Comparison of ENCODE assay signal across 9 mouse cellular contexts in the genomic region with DNA sequence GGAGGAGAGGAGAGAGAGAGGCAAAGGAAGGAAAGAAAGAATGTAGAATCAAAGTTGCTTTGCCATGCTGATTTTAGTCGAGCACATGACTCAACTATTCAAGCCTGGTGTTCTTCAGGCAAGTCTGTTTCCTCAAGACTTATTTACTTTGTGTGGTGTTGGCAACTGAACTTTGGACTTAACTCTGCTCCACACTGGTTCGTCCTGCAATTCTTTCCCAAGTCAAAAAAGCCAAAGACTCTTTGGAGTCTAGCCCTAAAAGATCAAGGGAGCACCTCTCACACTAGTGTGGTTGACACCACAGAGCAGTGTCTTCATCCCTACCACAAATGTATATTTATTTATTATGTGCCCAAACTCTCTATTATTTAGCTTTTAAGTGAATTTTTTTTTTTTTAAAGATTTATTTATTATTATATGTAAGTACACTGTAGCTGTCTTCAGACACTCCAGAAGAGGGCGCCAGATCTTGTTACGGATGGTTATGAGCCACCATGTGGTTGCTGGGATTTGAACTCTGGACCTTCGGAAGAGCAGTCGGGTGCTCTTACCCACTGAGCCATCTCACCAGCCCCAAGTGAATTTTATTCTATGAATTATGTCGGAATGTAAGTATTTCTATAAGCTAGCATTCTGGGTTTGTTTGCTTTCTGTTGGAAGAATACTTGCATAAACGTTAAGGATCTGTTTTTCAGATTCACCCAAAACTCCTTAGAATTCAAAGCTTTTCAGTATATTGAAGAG. TPM values are rescaled to one million over a fixed set of nuclear protein-coding genes. Genes with fewer than 3 reads are reported as not detected.
A peak's percentile ranks its signal among the peaks of the same experiment; 100 is the strongest.
DNase-seq lines count a peak whose midpoint lies in the region; ATAC-seq lines count a peak whose summit lies in the region.
"Had no signal": no experiment of that assay in that cellular context is flagged by ENCODE, and none has a peak within 500 bp of the region (broad histone marks: within the 10 kb centered on the region; RNA-seq: fewer than 3 reads in every experiment).

No protein-coding gene starts in this region.

- H3K27ac ChIP-seq in heart, embryonic 14.5 days (replicated peaks in 1 of 2; ENCODE audit: control insufficient read depth in 1 of 2, insufficient read depth in 1 of 2, low read depth in 2 of 2, low read length in 2 of 2), result peak overlapping the region; percentile 86 to 99; a peak in 3 of 4 replicates
- peak overlapping the region; percentile 79; the same call in 1 of the 2 replicates for H3K27ac ChIP-seq in brown adipose tissue, adult 24 weeks (replicated peaks; ENCODE audit: low read depth, low read length)
- H3K27ac ChIP-seq in intestine, embryonic 15.5 days, result peak overlapping the region; percentile 98
- peak overlapping the region; percentile 97; the same call in 1 of the 2 replicates for H3K27ac ChIP-seq in midbrain, embryonic 14.5 days (replicated peaks; ENCODE audit: low read depth, low read length)

- H3K9ac ChIP-seq in heart, embryonic 14.5 days (ENCODE audit: low read length), result peak overlapping the region; percentile 98
- H3K9ac ChIP-seq in intestine, embryonic 15.5 days, result peak overlapping the region; percentile 29; the same call in 1 of the 2 replicates
- no peak overlapping the region for H3K9ac ChIP-seq in midbrain, embryonic 14.5 days (replicated peaks; ENCODE audit: low read length)

- no peak for ATAC-seq in heart, embryonic 14.5 days (ENCODE audit: insufficient number of reproducible peaks, insufficient read depth, low FRiP score, low read depth)
- peak; percentile 37; the same call in 1 of the 2 replicates for ATAC-seq in intestine, embryonic 15.5 days
- ATAC-seq in midbrain, embryonic 14.5 days (ENCODE audit: low FRiP score, low TSS enrichment), result no peak
- no peak for ATAC-seq in megakaryocyte-erythroid progenitor cell, adult 5-6 weeks (replicated peaks; ENCODE audit: low FRiP score, low TSS enrichment, poor library complexity, severe bottlenecking)

- H3K4me1 ChIP-seq in heart, embryonic 14.5 days (ENCODE audit: control insufficient read depth in 2 of 2, insufficient read depth in 2 of 2, low read length in 2 of 2), result peaks cover 3 to 20% of the 10 kb centered on the region in 2 experiments; a peak in 3 of 4 replicates
- H3K4me1 ChIP-seq in brown adipose tissue, adult 24 weeks (ENCODE audit: control insufficient read depth, insufficient read depth, insufficient read length, low read length), result peaks cover 5% of the 10 kb centered on the region
- peaks cover 4% of the 10 kb centered on the region for H3K4me1 ChIP-seq in intestine, embryonic 15.5 days (replicated peaks)
- peaks cover 17% of the 10 kb centered on the region for H3K4me1 ChIP-seq in midbrain, embryonic 14.5 days (ENCODE audit: control insufficient read depth, insufficient read depth, low read length)

- 61% methylated on average over 7 of the region's 8 CpGs for WGBS in heart, embryonic 14.5 days
- WGBS in intestine, embryonic 15.5 days, result 52% methylated on average over 8 of the region's 8 CpGs
- WGBS in midbrain, embryonic 14.5 days, result 61% methylated on average over 7 of the region's 8 CpGs

- H3K36me3 ChIP-seq in heart, embryonic 14.5 days (ENCODE audit: control insufficient read depth, insufficient read depth, low read length), result peaks cover 24% of the 10 kb centered on the region
- peaks cover 3% of the 10 kb centered on the region for H3K36me3 ChIP-seq in intestine, embryonic 15.5 days
- H3K36me3 ChIP-seq in midbrain, embryonic 14.5 days (ENCODE audit: control insufficient read depth, insufficient read depth, low read length), result peaks cover 16% of the 10 kb centered on the region

- no peak for DNase-seq in heart, adult 9 months (ENCODE audit: low spot score in 2 of 2)
- DNase-seq in midbrain, embryonic 14.5 days, result no peak
- DNase-seq in urinary bladder, postnatal 36 days (ENCODE audit: low spot score in 2 of 2), result no peak
- no peak for DNase-seq in cerebellum, postnatal 36 days

- no peaks in the 10 kb centered on the region for H3K9me3 ChIP-seq in heart, embryonic 14.5 days (ENCODE audit: control insufficient read depth, low read length)
- H3K9me3 ChIP-seq in intestine, embryonic 15.5 days, result no peaks in the 10 kb centered on the region
- H3K9me3 ChIP-seq in midbrain, embryonic 14.5 days (ENCODE audit: control insufficient read depth, low read length), result no peaks in the 10 kb centered on the region

- peak overlapping the region; percentile 73 for H3K4me2 ChIP-seq in heart, embryonic 14.5 days (ENCODE audit: low read length)
- H3K4me2 ChIP-seq in intestine, embryonic 15.5 days (replicated peaks), result peak overlapping the region; percentile 58
- H3K4me2 ChIP-seq in midbrain, embryonic 14.5 days (ENCODE audit: low read length), result peak overlapping the region; percentile 67

- H3K4me3 ChIP-seq in heart, embryonic 14.5 days (ENCODE audit: control insufficient read depth in 1 of 2, insufficient read depth in 1 of 2, low read depth in 1 of 2, low read length in 2 of 2), result peak overlapping the region in 1 of 2 experiments; percentile 99; a peak in 2 of 4 replicates
- H3K4me3 ChIP-seq in brown adipose tissue, adult 24 weeks (ENCODE audit: insufficient read depth, low read depth, low read length), result peak overlapping the region; percentile 67; the same call in 1 of the 2 replicates
- peak overlapping the region; percentile 76; the same call in 1 of the 2 replicates for H3K4me3 ChIP-seq in intestine, embryonic 15.5 days (replicated peaks)
- peak overlapping the region; percentile 95 for H3K4me3 ChIP-seq in midbrain, embryonic 14.5 days (replicated peaks; ENCODE audit: low read depth, low read length)

- H3K27me3 ChIP-seq in heart, embryonic 14.5 days (ENCODE audit: control insufficient read depth, insufficient read depth, low read length), result no peaks in the 10 kb centered on the region
- no peaks in the 10 kb centered on the region for H3K27me3 ChIP-seq in intestine, embryonic 15.5 days (replicated peaks)
- no peaks in the 10 kb centered on the region for H3K27me3 ChIP-seq in midbrain, embryonic 14.5 days (ENCODE audit: control insufficient read depth, insufficient read depth, low read length)
- H3K27me3 ChIP-seq: Patski had no signal

RNA-seq across cellular contexts. Expression of gene Khdc4, which starts 1.2 kb away (rescaled TPM):
- polyA plus RNA-seq in heart, embryonic 14.5 days (2014; fragmentation: Nextera tagmentation; extraction: Ambion mirVana), result 60.2 and 62.0 TPM in 2 replicates
- 17.1 and 28.6 TPM in 2 replicates for polyA plus RNA-seq in brown adipose tissue, adult 24 weeks (2012; ENCODE audit: insufficient read depth, insufficient read length, missing spikeins)
- 72.4 and 75.8 TPM in 2 replicates for polyA plus RNA-seq in intestine, embryonic 15.5 days (2015; fragmentation: Nextera tagmentation; extraction: Ambion mirVana)
- 68.2 and 91.0 TPM in 2 replicates for polyA plus RNA-seq in midbrain, embryonic 14.5 days (2014; fragmentation: Nextera tagmentation; extraction: Ambion mirVana)
- total RNA-seq in megakaryocyte-erythroid progenitor cell, adult 5-6 weeks (2014; fragmentation: Nextera tagmentation), result 76.1 and 88.6 TPM in 2 replicates
- total RNA-seq in megakaryocyte-erythroid progenitor cell, adult 5-6 weeks (2017), result 32.0 and 53.1 TPM in 2 replicates

RNA-seq across cellular contexts. Expression of gene Rxfp4, which starts 31.5 kb away (rescaled TPM):
- polyA plus RNA-seq in heart, embryonic 14.5 days (2014; fragmentation: Nextera tagmentation; extraction: Ambion mirVana), result not detected in 2 replicates
- polyA plus RNA-seq in brown adipose tissue, adult 24 weeks (2012; ENCODE audit: insufficient read depth, insufficient read length, missing spikeins), result not detected in 2 replicates
- polyA plus RNA-seq in intestine, embryonic 15.5 days (2015; fragmentation: Nextera tagmentation; extraction: Ambion mirVana), result not detected in 2 replicates
- not detected in 2 replicates for polyA plus RNA-seq in midbrain, embryonic 14.5 days (2014; fragmentation: Nextera tagmentation; extraction: Ambion mirVana)
- total RNA-seq in megakaryocyte-erythroid progenitor cell, adult 5-6 weeks (2014; fragmentation: Nextera tagmentation), result not detected in 2 replicates
- total RNA-seq in megakaryocyte-erythroid progenitor cell, adult 5-6 weeks (2017), result not detected in 2 replicates
- polyA plus RNA-seq: Patski had no signal

RNA-seq across cellular contexts. Expression of gene Rit1, which starts 32.2 kb away (rescaled TPM):
- polyA plus RNA-seq in heart, embryonic 14.5 days (2014; fragmentation: Nextera tagmentation; extraction: Ambion mirVana), result 62.6 and 65.3 TPM in 2 replicates
- 22.5 and 27.8 TPM in 2 replicates for polyA plus RNA-seq in brown adipose tissue, adult 24 weeks (2012; ENCODE audit: insufficient read depth, insufficient read length, missing spikeins)
- 44.9 and 52.7 TPM in 2 replicates for polyA plus RNA-seq in intestine, embryonic 15.5 days (2015; fragmentation: Nextera tagmentation; extraction: Ambion mirVana)
- polyA plus RNA-seq in midbrain, embryonic 14.5 days (2014; fragmentation: Nextera tagmentation; extraction: Ambion mirVana), result 56.5 and 57.4 TPM in 2 replicates
- 16.7 and 20.0 TPM in 2 replicates for total RNA-seq in megakaryocyte-erythroid progenitor cell, adult 5-6 weeks (2014; fragmentation: Nextera tagmentation)
- total RNA-seq in megakaryocyte-erythroid progenitor cell, adult 5-6 weeks (2017), result 9.6 and 22.3 TPM in 2 replicates
